Mouse (Mus musculus): ENCODE measurements at regions not wholly inside any gene's neighbourhood (a gene's known extent, or its start where the extent isn't known, plus 50 kb on each side); places are given as distances from the start of the nearest gene placed in this dataset.
"Not testable (repeated sequence)": the region's sequence is repeated elsewhere in the genome, so short reads cannot be mapped to it uniquely, and the experiment has no call there.

- no peak for DNase-seq
These were observed 348.7 kb upstream of the Cpeb2 start for GRCm38 (mm10) chr5:42884251-42884650.

DNA sequence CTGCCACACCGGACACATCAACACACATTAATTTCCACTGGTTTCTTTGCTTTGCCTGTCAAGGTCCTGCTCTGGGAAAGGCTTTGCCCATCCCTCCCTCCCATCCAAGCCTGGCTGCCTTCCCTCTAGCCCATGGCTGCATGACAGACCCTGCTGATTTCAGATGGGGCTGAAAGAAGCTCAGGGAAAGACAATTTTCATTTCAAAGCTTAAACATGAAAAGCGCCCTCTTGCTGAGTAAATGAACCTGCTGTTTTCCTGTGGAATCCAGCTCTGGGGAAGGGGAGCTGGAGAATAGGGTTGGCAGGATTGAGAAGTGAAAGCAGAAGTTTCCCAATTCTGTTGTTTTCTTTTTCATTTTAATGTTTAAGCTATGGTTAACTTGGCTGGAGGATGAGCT lies 341.1 kb upstream of the Cpeb2 start:
- DNase-seq = peak; percentile 37

DNA sequence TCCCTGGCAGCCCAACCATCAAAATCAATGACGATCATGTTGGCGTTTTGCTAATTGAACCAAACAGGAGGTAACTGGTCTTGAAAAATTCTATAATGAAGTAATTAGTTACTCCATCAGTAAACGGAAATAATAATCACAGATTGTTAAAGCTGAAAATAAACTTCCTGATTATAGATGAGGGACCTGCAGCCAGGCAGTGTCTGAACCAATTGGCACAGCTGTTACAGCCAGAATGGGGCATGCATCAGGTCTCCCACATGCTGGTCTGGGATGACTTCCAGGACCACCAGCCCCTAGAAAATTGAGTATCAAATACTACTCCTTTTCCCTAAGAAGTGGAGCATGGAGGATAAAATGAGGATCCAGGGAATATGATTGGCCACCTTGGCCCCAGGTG lies 326.8 kb upstream of the Cpeb2 start:
- DNase-seq = no peak

DNA sequence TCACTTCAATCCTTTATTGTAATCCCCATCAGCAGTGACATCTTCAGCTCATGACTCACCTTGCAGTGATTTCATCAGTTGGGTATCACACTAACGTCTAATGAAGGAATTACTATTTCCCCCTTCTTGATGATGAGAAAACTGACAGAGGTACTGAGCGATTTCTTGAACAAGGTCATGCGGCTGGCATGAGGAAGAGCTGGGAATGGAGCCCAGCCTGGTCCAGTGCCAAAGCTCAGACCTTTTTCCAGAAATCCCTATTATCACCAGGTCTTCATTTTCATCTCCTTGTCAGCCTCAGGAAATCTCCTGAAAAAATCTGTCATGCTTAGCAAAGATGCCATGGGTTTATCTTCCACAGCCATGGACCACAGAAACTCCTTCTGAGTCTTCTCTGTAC lies 313.6 kb upstream of the Cpeb2 start:
- DNase-seq = peak; percentile 80

DNA sequence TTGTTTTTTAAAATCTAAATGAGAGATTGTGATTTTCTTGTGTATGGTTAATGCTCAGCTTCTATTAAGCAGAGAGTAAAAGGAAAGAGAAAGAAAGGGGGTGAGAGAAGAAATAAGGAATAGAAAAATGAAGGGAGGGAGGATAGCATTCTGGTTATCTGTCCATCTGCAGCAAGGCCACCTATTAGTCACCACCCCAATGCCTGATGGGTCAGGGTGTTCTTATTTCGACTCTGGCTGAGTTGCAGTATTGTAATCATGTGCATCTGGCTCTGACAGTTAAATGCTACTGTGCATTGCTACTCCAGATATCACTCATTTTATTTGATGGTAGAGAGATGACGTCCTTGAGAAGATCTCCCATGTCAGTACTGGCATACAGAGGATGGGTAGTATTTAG lies 300.9 kb upstream of the Cpeb2 start:
- DNase-seq = no peak

DNA sequence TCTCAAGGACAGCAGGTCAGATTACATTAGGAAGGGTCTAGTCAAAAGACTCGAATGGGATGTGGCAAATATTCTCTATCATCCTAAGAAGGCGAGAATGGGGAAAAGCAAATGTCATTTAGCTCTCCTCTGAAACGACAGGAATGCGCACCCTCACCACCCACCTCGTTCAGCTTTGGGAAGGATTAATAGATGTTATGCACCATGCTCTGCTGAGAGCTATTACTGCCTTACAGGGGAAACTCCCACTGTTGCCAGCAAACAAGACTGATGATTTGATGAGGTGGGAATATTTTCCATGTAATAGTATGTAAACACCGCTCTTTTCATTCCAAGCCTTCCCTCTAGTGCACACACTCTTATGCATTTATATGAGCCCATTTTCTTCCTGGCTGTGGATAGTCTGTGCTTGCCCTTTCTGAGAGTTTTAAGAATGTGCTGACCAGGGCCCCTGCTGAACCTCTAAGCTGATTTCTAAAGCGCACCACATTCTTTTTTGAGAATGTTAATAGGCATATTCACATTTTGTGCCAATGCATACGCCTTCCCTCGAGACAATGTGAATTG lies 273.6 kb upstream of the Cpeb2 start:
- no peak for DNase-seq

DNA sequence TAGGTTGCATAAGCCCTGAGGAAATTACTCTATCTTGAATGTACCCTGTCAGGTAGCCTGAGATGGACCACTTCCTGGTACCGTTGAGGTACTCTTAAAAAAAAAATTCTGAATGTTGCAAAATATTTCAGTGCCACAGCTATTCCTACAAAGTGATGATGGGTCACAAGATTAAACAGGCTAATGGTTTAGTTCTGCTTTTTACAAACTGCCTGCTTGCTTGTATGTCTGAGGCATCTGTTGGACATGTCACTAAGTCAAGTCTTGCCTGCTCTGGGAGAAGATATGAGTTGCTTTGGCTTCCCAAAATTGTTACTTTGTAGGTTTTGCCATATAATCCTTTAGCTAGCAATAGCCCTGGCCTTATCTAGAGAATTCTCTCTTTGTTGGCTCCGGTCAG lies 266.0 kb upstream of the Cpeb2 start:
- DNase-seq = not testable (repeated sequence)

GRCm38 (mm10) chr5:42969209-42969608 lies 263.8 kb upstream of the Cpeb2 start:
- DNase-seq = no peak

GRCm38 (mm10) chr5:42969621-42970020 lies 263.3 kb upstream of the Cpeb2 start:
- no peak for DNase-seq

- no peak for DNase-seq
These were observed 255.9 kb upstream of the Cpeb2 start for GRCm38 (mm10) chr5:42977108-42977507.

- DNase-seq = no peak
These were observed 251.9 kb upstream of the Cpeb2 start for GRCm38 (mm10) chr5:42980946-42981650.

GRCm38 (mm10) chr5:42986203-42986602 lies 246.8 kb upstream of the Cpeb2 start:
- DNase-seq = no peak

DNA sequence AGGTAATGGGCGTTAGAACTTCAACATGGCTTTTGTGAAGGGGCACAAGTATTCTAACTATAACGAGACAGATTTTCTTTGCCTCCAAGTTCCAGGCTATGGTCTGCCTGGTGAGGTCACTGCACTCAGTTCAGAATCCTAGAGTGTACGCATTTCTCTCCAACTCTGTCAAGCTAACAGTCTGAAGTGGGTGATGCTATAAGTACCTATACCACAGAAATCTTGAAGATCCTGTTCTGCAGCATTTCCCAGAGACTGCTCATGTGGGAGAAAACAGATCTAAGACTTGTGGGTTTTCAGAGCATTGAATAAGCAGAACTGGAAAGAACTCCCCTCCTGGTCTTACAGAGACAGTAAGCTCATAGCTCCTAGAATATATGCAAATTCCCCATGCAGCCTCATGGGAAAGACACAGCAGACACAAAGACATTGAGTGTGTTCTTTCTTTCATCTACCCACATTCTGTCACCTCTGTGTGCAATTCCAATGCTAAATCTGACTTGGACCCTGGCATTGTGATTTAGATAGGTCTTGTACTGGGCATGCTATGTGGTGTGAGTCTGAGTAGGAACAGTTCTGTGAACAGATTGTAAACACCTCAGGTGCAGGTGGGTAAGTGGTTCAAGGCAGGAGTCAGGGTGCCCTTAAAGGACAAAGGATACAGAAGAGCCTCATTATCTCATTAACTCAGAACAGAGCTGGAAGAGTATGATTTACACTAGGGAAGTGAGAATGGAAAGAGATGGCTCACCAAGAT lies 245.1 kb upstream of the Cpeb2 start:
- no peak for DNase-seq

- no peak for DNase-seq
These were observed 243.7 kb upstream of the Cpeb2 start for GRCm38 (mm10) chr5:42989287-42989686.

DNA sequence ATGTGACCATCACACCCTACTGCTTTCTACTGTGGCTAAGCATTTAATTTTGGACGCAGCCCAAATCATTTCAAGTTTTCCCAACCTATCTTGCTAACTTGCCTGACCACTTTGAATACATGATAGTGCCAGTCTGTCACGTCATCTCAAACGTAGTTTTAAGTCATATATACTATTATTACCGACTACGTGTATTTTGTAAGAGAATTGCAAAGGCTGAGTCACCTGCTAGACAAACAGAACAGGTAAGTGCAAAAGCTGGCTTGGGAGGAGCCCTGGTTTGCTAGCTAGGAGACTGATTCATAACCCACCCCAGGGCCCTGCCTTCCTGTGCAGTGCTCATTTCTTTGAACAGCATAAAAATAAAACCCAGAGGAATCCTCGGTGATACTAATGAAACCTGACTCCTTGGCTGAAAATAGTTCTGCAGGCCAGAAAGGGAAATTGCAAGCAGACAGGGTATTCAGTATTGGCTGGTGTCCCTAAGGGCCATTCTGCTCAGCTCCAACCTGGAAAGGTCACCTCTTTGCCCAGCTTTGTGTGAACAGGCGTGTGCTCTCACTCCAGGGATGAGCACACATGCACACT lies 208.9 kb upstream of the Cpeb2 start:
- peak; percentile 60 for DNase-seq

- no peak for DNase-seq
These were observed 201.7 kb upstream of the Cpeb2 start for GRCm38 (mm10) chr5:43031285-43031684.

DNA sequence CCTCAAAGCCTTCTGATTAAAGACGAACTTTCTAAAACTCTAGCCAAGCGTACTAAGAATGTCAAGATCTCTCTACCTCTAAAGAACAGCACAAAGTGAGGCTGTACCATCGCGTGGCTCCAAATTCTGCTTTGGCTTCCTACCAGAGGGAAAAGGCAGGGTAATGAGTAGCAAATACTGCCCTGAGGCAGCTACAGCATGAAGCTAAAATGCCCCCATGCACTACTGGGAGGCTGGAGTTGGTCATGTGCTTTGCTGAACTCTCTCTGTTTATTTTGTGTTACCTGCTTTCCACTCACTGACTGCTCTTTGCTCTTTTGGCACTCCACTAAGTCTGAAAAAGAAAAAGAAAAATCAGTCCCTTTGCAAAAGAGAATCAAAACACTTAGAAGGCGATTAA lies 201.1 kb upstream of the Cpeb2 start:
- no peak for DNase-seq

- DNase-seq = no peak
These were observed 198.5 kb upstream of the Cpeb2 start for GRCm38 (mm10) chr5:43034421-43034820.

- DNase-seq = no peak
These were observed 195.4 kb upstream of the Cpeb2 start for GRCm38 (mm10) chr5:43037592-43037991.

- no peak for DNase-seq
These were observed 193.4 kb upstream of the Cpeb2 start for GRCm38 (mm10) chr5:43039525-43039924.

DNA sequence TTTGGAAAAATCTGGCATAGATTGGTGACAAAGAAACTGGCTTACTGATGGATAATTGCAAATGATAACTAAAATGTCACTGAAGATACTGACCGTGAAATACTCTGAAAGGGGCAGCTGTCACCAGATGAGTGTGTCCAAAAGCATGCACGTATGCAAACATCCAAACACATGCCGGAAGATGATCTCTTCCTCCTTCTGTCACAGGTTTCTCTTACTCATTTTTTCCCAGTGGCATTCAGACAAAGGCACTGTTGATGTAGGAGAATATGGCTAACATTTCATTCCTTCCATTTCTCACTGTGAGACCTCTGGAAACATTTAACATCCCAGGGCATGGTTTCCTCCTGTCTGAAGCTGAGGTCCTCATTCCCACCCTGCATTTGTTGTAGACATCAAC lies 190.4 kb upstream of the Cpeb2 start:
- no peak for DNase-seq

GRCm38 (mm10) chr5:43045860-43046259 lies 187.1 kb upstream of the Cpeb2 start:
- DNase-seq = no peak

- DNase-seq = no peak
These were observed 185.7 kb upstream of the Cpeb2 start for GRCm38 (mm10) chr5:43047316-43047715.
